Mouse (Mus musculus): ENCODE measurements around the gene Fbxo6. TPM values are rescaled to one million over a fixed set of nuclear protein-coding genes. Genes with fewer than 3 reads are reported as not detected.

Fbxo6 gene
- 31.6 and 32.0 TPM in 2 replicates for polyA plus RNA-seq (2015; fragmentation: Nextera tagmentation; extraction: Ambion mirVana)

GRCm38 (mm10) chr4:148151267-148152168, at the start of gene Fbxo6:
Fbxo6 (minus strand) TSS chr4:148152140.

GRCm38 (mm10) chr4:148160436-148161390, 8.8 kb upstream of the Fbxo6 start, which contains the start of the genes Fbxo44 and Fbxo2:
Fbxo44 (minus strand) TSS chr4:148160482.
Fbxo2 (plus strand) TSS chr4:148160621.

GRCm38 (mm10) chr4:148130561-148131413, 21.2 kb downstream of the Fbxo6 start, which contains the start of gene Draxin:
Draxin (minus strand) TSS chr4:148130698.

DNA sequence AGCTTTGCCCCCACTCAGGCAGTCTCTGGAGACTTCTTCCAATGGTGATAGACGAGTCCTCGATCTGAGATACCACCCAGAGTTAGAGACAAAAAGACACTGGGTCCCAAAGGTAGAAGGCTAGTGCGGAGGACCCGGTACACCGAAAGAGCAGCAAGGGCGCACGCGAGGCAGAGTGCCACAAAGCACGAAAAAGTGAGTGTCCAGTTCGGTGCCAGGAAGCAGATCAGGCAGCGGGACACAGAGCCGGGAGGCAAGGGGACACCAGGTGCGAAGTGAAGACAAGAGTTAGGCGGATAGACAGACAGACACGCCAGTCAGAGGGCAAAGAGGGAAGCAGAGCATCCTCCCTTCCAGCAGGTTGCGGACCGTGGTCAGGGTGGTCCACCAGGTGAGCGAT, 21.8 kb downstream of the Fbxo6 start, which contains the start of gene Mad2l2:
TSS of gene Mad2l2 (plus strand) at position 252 of the 400 bp plus-strand sequence.

Small RNA genes within 50 kb of the gene (microRNA-seq; reads per million reads assigned to microRNA genes)
- gene Mir7022: 0 reads per million in 2 experiments

Other genes with a start within 250 kb of the Fbxo6 start
- gene Mfn2, start 247.4 kb downstream of the Fbxo6 start, polyA plus RNA-seq (2015; fragmentation: Nextera tagmentation; extraction: Ambion mirVana): 97.8 and 104 TPM in 2 replicates
- 41.6 and 45.5 TPM in 2 replicates for gene Plod1, start 215.4 kb downstream of the Fbxo6 start, polyA plus RNA-seq (2015; fragmentation: Nextera tagmentation; extraction: Ambion mirVana)
- gene 2510039O18Rik, start 211.2 kb downstream of the Fbxo6 start, polyA plus RNA-seq (2015; fragmentation: Nextera tagmentation; extraction: Ambion mirVana): 10.1 and 13.6 TPM in 2 replicates
- 0.26 TPM in 1 of 2 replicates, not detected in the other for gene Nppb, start 166.4 kb downstream of the Fbxo6 start, polyA plus RNA-seq (2015; fragmentation: Nextera tagmentation; extraction: Ambion mirVana)
- 0.22 and 1.4 TPM in 2 replicates for gene Nppa, start 151.4 kb downstream of the Fbxo6 start, polyA plus RNA-seq (2015; fragmentation: Nextera tagmentation; extraction: Ambion mirVana)
- gene Clcn6, start 113.3 kb downstream of the Fbxo6 start, polyA plus RNA-seq (2015; fragmentation: Nextera tagmentation; extraction: Ambion mirVana): 3.4 and 3.5 TPM in 2 replicates
- gene Mthfr, start 113.1 kb downstream of the Fbxo6 start, polyA plus RNA-seq (2015; fragmentation: Nextera tagmentation; extraction: Ambion mirVana): 13.2 and 14.2 TPM in 2 replicates
- 18.8 and 22.3 TPM in 2 replicates for gene Agtrap, start 64.1 kb downstream of the Fbxo6 start, polyA plus RNA-seq (2015; fragmentation: Nextera tagmentation; extraction: Ambion mirVana)
- 26.0 and 26.7 TPM in 2 replicates for gene Mad2l2, start 21.8 kb downstream of the Fbxo6 start, polyA plus RNA-seq (2015; fragmentation: Nextera tagmentation; extraction: Ambion mirVana)
- 0.03 and 0.04 TPM in 2 replicates for gene Draxin, start 21.4 kb downstream of the Fbxo6 start, polyA plus RNA-seq (2015; fragmentation: Nextera tagmentation; extraction: Ambion mirVana)
- 0.54 and 0.95 TPM in 2 replicates for gene Fbxo44, start 8.3 kb upstream of the Fbxo6 start, polyA plus RNA-seq (2015; fragmentation: Nextera tagmentation; extraction: Ambion mirVana)
- 0.12 and 0.17 TPM in 2 replicates for gene Fbxo2, start 8.5 kb upstream of the Fbxo6 start, polyA plus RNA-seq (2015; fragmentation: Nextera tagmentation; extraction: Ambion mirVana)
- gene Disp3, start 135.8 kb upstream of the Fbxo6 start, polyA plus RNA-seq (2015; fragmentation: Nextera tagmentation; extraction: Ambion mirVana): 0.03 TPM in 1 of 2 replicates, not detected in the other

All from skeletal muscle tissue, postnatal 0 days (tissue).